Mouse (Mus musculus) bone marrow, adult 2 months (tissue): ENCODE measurements around the gene Hoxb8.

Experiments used
- CTCF ChIP-seq: fragments of 200-500 bp; IDR thresholded peaks from 2 replicates; pipeline ENCODE4 v1.5.1; 2011; ENCODE audit warnings: low read length, control low read depth; ENCODE audit not compliant: control insufficient read depth, insufficient read depth
- POLR2A ChIP-seq: fragments of 200-500 bp; IDR thresholded peaks from 2 replicates; pipeline ENCODE4 v1.6.1; 2011; ENCODE audit warnings: low read depth, mild to moderate bottlenecking, control low read depth, low read length, borderline replicate concordance; ENCODE audit not compliant: control insufficient read depth

- TF ChIP-seq POLR2A (no peak), CTCF (no peak)
These were observed 51.7 kb downstream of the Hoxb8 start for GRCm38 (mm10) chr11:96333241-96334001.
